Mouse (Mus musculus) cerebellum, adult 2 months (tissue): ENCODE data around the gene Rab4b.

Experiments
- CTCF ChIP-seq: fragments of 200-500 bp; IDR thresholded peaks from 2 replicates; pipeline ENCODE4 v1.5.1; 2011; ENCODE audit warnings: low read depth, mild to moderate bottlenecking, control low read depth, low read length, moderate library complexity, borderline replicate concordance; ENCODE audit not compliant: insufficient read depth
- POLR2A ChIP-seq: fragments of 200-500 bp; IDR thresholded peaks from 2 replicates; pipeline ENCODE4 v1.6.1; 2011; ENCODE audit warnings: low read length, control low read depth, borderline replicate concordance; ENCODE audit not compliant: insufficient read depth

GRCm38 (mm10) chr7:27129811-27130210 lies 48.9 kb downstream of the Rab4b start:
- TF ChIP-seq CTCF: no peak
- TF ChIP-seq POLR2A: no peak
